Mouse (Mus musculus) megakaryocyte, embryonic 14.5 days (primary cell): ENCODE results near the gene Tsen2.

Experiments
- FLI1 ChIP-seq: IDR thresholded peaks from 2 replicates; pipeline ENCODE4 v1.6.1; 2012; ENCODE audit warnings: low read length, inconsistent platforms, mixed read lengths
- GATA1 ChIP-seq: IDR thresholded peaks from 3 replicates; pipeline ENCODE4 v1.6.1; 2012; ENCODE audit warnings: mixed read lengths, low read length, inconsistent platforms, borderline replicate concordance

DNA sequence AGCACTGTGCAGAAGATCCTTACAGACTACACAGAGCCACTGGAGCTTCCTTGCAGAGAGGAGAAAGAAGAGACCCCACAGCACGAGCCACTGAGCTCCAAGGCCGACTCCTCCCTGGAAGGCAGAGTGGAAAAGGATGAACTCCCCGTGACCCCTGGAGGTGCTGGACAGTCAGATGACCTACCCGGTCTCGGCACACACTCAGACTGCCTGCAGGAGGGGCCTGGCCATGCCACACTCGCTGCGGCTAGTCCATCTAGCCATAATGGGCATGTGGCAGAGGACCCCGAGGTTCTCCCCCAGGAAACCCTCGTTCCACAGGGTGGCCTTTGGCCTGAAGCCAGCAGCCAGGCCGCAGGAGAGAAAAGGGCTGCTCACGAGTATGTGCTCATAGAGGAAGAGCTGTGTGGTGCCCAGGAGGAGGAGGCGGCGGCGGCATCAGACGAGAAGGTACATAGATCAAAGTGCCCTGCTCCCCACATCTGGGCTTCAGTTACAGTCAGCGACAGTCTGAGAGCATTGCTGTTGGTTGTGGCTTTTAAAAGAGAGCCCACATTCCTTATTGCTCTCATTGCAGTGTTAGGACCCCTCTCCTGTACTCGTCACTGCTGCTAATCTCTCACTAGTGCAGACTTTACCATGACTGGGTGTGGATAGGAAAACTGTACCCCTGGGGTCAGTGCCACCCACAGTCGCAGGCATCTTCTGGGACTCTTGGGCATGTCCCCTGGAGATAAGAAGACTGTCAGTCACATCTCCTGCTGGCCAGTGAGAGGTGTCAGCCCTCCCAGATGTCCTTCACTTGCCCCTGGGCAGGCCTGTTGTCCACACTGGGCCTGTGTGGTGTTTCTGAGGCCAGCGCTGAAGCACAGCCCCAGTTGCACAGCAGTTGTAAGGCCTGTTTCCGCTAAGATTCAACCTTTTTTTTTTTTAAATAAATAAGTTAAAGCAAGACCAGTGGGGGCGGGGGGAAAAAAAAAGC lies 15.5 kb downstream of the Tsen2 start:
- TF ChIP-seq GATA1 (no peak), FLI1 (no peak)
